Mouse (Mus musculus) stomach, embryonic 15.5 days (tissue): ENCODE measurements around the gene A330070K13Rik. TPM values are rescaled to one million over a fixed set of nuclear protein-coding genes. Genes with fewer than 3 reads are reported as not detected.

ENCODE experiments used
- polyA plus RNA-seq: library from polyadenylated mRNA; unstranded; fragments of >200 nt; fragmentation: Nextera tagmentation; extraction: Ambion mirVana; gene quantifications from 2 replicates; pipeline ENCODE4 v1.2.1, GENCODE M21; 2015

The A330070K13Rik gene
- polyA plus RNA-seq, 1 experiment from 2014 or later, result not detected

Other genes with a start within 250 kb of the A330070K13Rik start
- 4.8 and 5.4 TPM in 2 replicates for gene Kctd7, start 239.8 kb downstream of the A330070K13Rik start, polyA plus RNA-seq
- 26.6 and 29.2 TPM in 2 replicates for gene Rabgef1, start 212.8 kb downstream of the A330070K13Rik start, polyA plus RNA-seq
- 37.3 and 43.1 TPM in 2 replicates for gene Tmem248, start 167.6 kb downstream of the A330070K13Rik start, polyA plus RNA-seq
- gene Sbds, start 129.1 kb downstream of the A330070K13Rik start, polyA plus RNA-seq, result 69.4 and 70.7 TPM in 2 replicates
- gene Tyw1, start 129.0 kb downstream of the A330070K13Rik start, polyA plus RNA-seq, result 22.6 and 23.4 TPM in 2 replicates
- gene Caln1, start 15.2 kb downstream of the A330070K13Rik start, polyA plus RNA-seq, result 0.05 and 0.06 TPM in 2 replicates